Mouse (Mus musculus): ENCODE data around the gene Tgfb1. TPM values are rescaled to one million over a fixed set of nuclear protein-coding genes. Genes with fewer than 3 reads are reported as not detected.

Tgfb1 gene
- polyA plus RNA-seq, 1 experiment from 2014 or later, result 3.1 TPM

DNA sequence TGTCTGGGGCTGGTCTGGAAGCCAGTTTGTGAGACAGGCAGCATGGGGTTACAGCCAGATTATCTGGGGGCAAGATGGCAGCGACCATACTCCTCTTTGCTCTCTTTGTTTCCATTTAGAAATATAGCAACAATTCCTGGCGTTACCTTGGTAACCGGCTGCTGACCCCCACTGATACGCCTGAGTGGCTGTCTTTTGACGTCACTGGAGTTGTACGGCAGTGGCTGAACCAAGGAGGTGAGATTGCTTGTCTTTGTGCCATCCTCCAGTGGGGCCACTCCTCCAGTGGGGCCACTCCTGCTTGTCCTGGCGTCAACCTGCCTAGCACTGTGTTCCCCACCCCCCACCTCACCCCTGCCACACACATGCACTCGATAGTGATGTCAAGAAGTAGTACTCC, 7.3 kb downstream of the Tgfb1 start:
- Histone ChIP-seq H3K4me1 (replicated peaks; ENCODE audit: control insufficient read depth, insufficient read depth, low read length) (no peaks in the 10 kb centered on the region), H3K4me3 (ENCODE audit: low read length) (no peak overlapping the region), H3K9ac (ENCODE audit: low read length) (no peak overlapping the region), H3K9me3 (ENCODE audit: control insufficient read depth, low read length) (no peaks in the 10 kb centered on the region), H3K27me3 (ENCODE audit: control insufficient read depth, insufficient read depth, low read depth, low read length) (no peaks in the 10 kb centered on the region; the same call in 1 of the 2 replicates), H3K36me3 (ENCODE audit: control insufficient read depth, insufficient read depth, low read length) (peaks cover 3% of the 10 kb centered on the region; the same call in 1 of the 2 replicates), H3K4me2 (ENCODE audit: low read depth, low read length) (no peak overlapping the region), H3K27ac (ENCODE audit: low read length) (no peak overlapping the region)
- 57% methylated on average over 8 of the region's 8 CpGs for WGBS
- no peak for ATAC-seq (ENCODE audit: low read depth)

- H3K27ac ChIP-seq (ENCODE audit: low read length), result no peak overlapping the region
- peaks cover 7% of the 10 kb centered on the region; the same call in 1 of the 2 replicates for H3K4me1 ChIP-seq (replicated peaks; ENCODE audit: control insufficient read depth, insufficient read depth, low read length)
- H3K9me3 ChIP-seq (ENCODE audit: control insufficient read depth, low read length), result peaks cover 6% of the 10 kb centered on the region
- H3K27me3 ChIP-seq (ENCODE audit: control insufficient read depth, insufficient read depth, low read depth, low read length), result no peaks in the 10 kb centered on the region; the same call in 1 of the 2 replicates
- H3K9ac ChIP-seq (ENCODE audit: low read length), result no peak overlapping the region
- 51% methylated on average over 13 of the region's 13 CpGs for WGBS
- H3K36me3 ChIP-seq (ENCODE audit: control insufficient read depth, insufficient read depth, low read length), result peaks cover 16% of the 10 kb centered on the region
- H3K4me2 ChIP-seq (ENCODE audit: low read depth, low read length), result no peak overlapping the region
- no peak for ATAC-seq (ENCODE audit: low read depth)
- H3K4me3 ChIP-seq (ENCODE audit: low read length), result no peak overlapping the region
Observed at GRCm38 (mm10) chr7:25699851-25700250, 13.0 kb downstream of the Tgfb1 start.

- 72% methylated on average over 12 of the region's 12 CpGs for WGBS
- H3K4me1 ChIP-seq (replicated peaks; ENCODE audit: control insufficient read depth, insufficient read depth, low read length), result peaks cover 15% of the 10 kb centered on the region; the same call in 1 of the 2 replicates
- peaks cover 16% of the 10 kb centered on the region for H3K36me3 ChIP-seq (ENCODE audit: control insufficient read depth, insufficient read depth, low read length)
- H3K9ac ChIP-seq (ENCODE audit: low read length), result no peak overlapping the region
- ATAC-seq (ENCODE audit: low read depth), result no peak
- H3K4me2 ChIP-seq (ENCODE audit: low read depth, low read length), result no peak overlapping the region
- H3K9me3 ChIP-seq (ENCODE audit: control insufficient read depth, low read length), result peaks cover 6% of the 10 kb centered on the region
- no peaks in the 10 kb centered on the region; the same call in 1 of the 2 replicates for H3K27me3 ChIP-seq (ENCODE audit: control insufficient read depth, insufficient read depth, low read depth, low read length)
- no peak overlapping the region for H3K4me3 ChIP-seq (ENCODE audit: low read length)
- no peak overlapping the region for H3K27ac ChIP-seq (ENCODE audit: low read length)
Observed at GRCm38 (mm10) chr7:25700732-25701131, 13.9 kb downstream of the Tgfb1 start.

- no peak overlapping the region for H3K9ac ChIP-seq (ENCODE audit: low read length)
- WGBS, result 91% methylated on average over 2 of the region's 2 CpGs
- no peak for ATAC-seq (ENCODE audit: low read depth)
Observed at GRCm38 (mm10) chr7:25702350-25702749, 15.5 kb downstream of the Tgfb1 start.

DNA sequence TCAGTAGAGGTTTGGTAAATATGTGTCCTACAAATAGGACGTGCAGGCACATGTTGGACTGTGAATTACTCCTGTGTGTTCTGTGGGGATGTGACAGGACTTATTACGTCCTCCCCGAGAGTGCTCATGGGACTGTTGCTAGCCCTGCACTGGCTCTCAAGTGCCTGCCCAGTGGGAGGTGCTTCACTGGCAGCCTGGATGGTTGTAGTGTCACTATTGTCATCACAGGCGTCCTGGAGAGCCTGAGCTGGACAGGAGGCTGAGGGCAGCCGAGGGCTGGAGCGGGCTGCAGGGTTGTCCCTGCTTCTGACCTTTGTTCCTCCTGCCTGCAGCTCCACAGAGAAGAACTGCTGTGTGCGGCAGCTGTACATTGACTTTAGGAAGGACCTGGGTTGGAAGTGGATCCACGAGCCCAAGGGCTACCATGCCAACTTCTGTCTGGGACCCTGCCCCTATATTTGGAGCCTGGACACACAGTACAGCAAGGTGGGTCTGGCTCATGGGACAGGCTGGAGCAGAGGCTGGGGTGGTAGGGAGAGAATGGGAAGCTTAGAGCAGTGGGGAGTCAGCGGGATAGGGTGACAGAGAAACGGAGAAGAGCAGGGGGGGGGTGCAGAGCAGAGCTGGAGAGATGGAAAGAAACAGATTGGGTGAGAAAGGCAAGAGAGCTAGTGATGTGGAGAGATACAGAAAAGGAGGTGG, 17.1 kb downstream of the Tgfb1 start:
- Histone ChIP-seq H3K4me3 (ENCODE audit: low read length) (no peak overlapping the region), H3K4me2 (ENCODE audit: low read depth, low read length) (no peak overlapping the region), H3K36me3 (ENCODE audit: control insufficient read depth, insufficient read depth, low read length) (peaks cover 13% of the 10 kb centered on the region), H3K9ac (ENCODE audit: low read length) (no peak overlapping the region), H3K4me1 (replicated peaks; ENCODE audit: control insufficient read depth, insufficient read depth, low read length) (peaks cover 37% of the 10 kb centered on the region), H3K27me3 (ENCODE audit: control insufficient read depth, insufficient read depth, low read depth, low read length) (no peaks in the 10 kb centered on the region; the same call in 1 of the 2 replicates), H3K27ac (ENCODE audit: low read length) (no peak overlapping the region), H3K9me3 (ENCODE audit: control insufficient read depth, low read length) (peaks cover 6% of the 10 kb centered on the region)
- no peak for ATAC-seq (ENCODE audit: low read depth)
- WGBS, result 33% methylated on average over 10 of the region's 10 CpGs

More at GRCm38 (mm10) chr7:25702350-25702749, 15.5 kb downstream of the Tgfb1 start:
- Histone ChIP-seq H3K36me3 (ENCODE audit: control insufficient read depth, insufficient read depth, low read length) (peaks cover 15% of the 10 kb centered on the region), H3K4me2 (ENCODE audit: low read depth, low read length) (no peak overlapping the region), H3K27me3 (ENCODE audit: control insufficient read depth, insufficient read depth, low read depth, low read length) (no peaks in the 10 kb centered on the region; the same call in 1 of the 2 replicates), H3K27ac (ENCODE audit: low read length) (no peak overlapping the region), H3K4me1 (replicated peaks; ENCODE audit: control insufficient read depth, insufficient read depth, low read length) (peaks cover 30% of the 10 kb centered on the region), H3K9me3 (ENCODE audit: control insufficient read depth, low read length) (peaks cover 6% of the 10 kb centered on the region), H3K4me3 (ENCODE audit: low read length) (no peak overlapping the region)

DNA sequence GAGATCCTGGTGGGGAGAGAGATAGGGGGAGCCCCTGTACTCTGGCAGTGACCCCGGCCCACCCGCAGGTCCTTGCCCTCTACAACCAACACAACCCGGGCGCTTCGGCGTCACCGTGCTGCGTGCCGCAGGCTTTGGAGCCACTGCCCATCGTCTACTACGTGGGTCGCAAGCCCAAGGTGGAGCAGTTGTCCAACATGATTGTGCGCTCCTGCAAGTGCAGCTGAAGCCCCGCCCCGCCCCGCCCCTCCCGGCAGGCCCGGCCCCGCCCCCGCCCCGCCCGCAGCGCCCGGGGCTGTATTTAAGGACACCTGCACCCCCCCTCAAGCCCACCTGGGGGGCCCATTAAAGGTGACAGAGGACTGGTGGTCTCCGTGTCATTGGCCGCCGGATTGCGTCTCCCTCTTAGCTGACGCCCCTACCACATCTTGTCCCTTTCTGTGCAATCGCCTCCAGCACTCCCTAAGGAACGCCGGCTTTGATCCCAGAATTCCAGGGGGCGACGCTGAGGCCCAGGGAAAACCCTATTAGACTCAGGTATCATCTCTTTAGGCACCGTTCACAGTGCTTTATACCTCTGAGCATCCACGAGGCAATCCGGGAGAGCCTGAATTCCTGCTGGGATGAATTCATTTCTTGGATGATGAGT, 18.0 kb downstream of the Tgfb1 start:
- H3K9ac ChIP-seq (ENCODE audit: low read length), result no peak overlapping the region
- H3K4me3 ChIP-seq (ENCODE audit: low read length), result peak overlapping the region; percentile 26; the same call in 1 of the 2 replicates
- 12% methylated on average over 32 of the region's 37 CpGs for WGBS
- peaks cover 13% of the 10 kb centered on the region for H3K36me3 ChIP-seq (ENCODE audit: control insufficient read depth, insufficient read depth, low read length)
- no peak for ATAC-seq (ENCODE audit: low read depth)
- no peaks in the 10 kb centered on the region; the same call in 1 of the 2 replicates for H3K27me3 ChIP-seq (ENCODE audit: control insufficient read depth, insufficient read depth, low read depth, low read length)
- H3K9me3 ChIP-seq (ENCODE audit: control insufficient read depth, low read length), result peaks cover 6% of the 10 kb centered on the region
- H3K4me1 ChIP-seq (replicated peaks; ENCODE audit: control insufficient read depth, insufficient read depth, low read length), result peaks cover 39% of the 10 kb centered on the region
- peak overlapping the region; percentile 53 for H3K4me2 ChIP-seq (ENCODE audit: low read depth, low read length)
- H3K27ac ChIP-seq (ENCODE audit: low read length), result no peak overlapping the region

GRCm38 (mm10) chr7:25705801-25706251, 19.0 kb downstream of the Tgfb1 start:
- no peak overlapping the region for H3K4me3 ChIP-seq (ENCODE audit: low read length)
- H3K27ac ChIP-seq (ENCODE audit: low read length), result peak overlapping the region; percentile 82
- H3K9ac ChIP-seq (ENCODE audit: low read length), result no peak overlapping the region
- peak; percentile 14; the same call in 1 of the 2 replicates for ATAC-seq (ENCODE audit: low read depth)
- peaks cover 6% of the 10 kb centered on the region for H3K9me3 ChIP-seq (ENCODE audit: control insufficient read depth, low read length)
- H3K27me3 ChIP-seq (ENCODE audit: control insufficient read depth, insufficient read depth, low read depth, low read length), result no peaks in the 10 kb centered on the region; the same call in 1 of the 2 replicates
- H3K36me3 ChIP-seq (ENCODE audit: control insufficient read depth, insufficient read depth, low read length), result peaks cover 11% of the 10 kb centered on the region
- WGBS, result 22% methylated on average over 6 of the region's 6 CpGs
- no peak overlapping the region for H3K4me2 ChIP-seq (ENCODE audit: low read depth, low read length)
- peaks cover 43% of the 10 kb centered on the region for H3K4me1 ChIP-seq (replicated peaks; ENCODE audit: control insufficient read depth, insufficient read depth, low read length)

- Histone ChIP-seq H3K36me3 (ENCODE audit: control insufficient read depth, insufficient read depth, low read length) (peaks cover 6% of the 10 kb centered on the region), H3K9ac (ENCODE audit: low read length) (peak overlapping the region; percentile 19; the same call in 1 of the 2 replicates), H3K4me1 (replicated peaks; ENCODE audit: control insufficient read depth, insufficient read depth, low read length) (peaks cover 43% of the 10 kb centered on the region), H3K4me2 (ENCODE audit: low read depth, low read length) (no peak overlapping the region), H3K27ac (ENCODE audit: low read length) (peak overlapping the region; percentile 82), H3K9me3 (ENCODE audit: control insufficient read depth, low read length) (peaks cover 6% of the 10 kb centered on the region), H3K27me3 (ENCODE audit: control insufficient read depth, insufficient read depth, low read depth, low read length) (no peaks in the 10 kb centered on the region; the same call in 1 of the 2 replicates), H3K4me3 (ENCODE audit: low read length) (no peak overlapping the region)
- ATAC-seq (ENCODE audit: low read depth), result no peak
- WGBS, result 39% methylated on average over 7 of the region's 7 CpGs
Observed at GRCm38 (mm10) chr7:25706578-25707170, 19.9 kb downstream of the Tgfb1 start.

Data from lung, embryonic 16.5 days (tissue).